Mouse (Mus musculus) kidney, adult 2 months (tissue): ENCODE measurements around the gene Cdk9.

Experiments
- CTCF ChIP-seq: fragments of 200-500 bp; conservative IDR thresholded peaks from 2 replicates; pipeline ENCODE4 v1.5.1; 2011; ENCODE audit warnings: low read depth, mild to moderate bottlenecking, control low read depth, low read length, moderate library complexity, mixed read lengths; ENCODE audit not compliant: insufficient read depth, insufficient read length
- POLR2A ChIP-seq: fragments of 200-500 bp; IDR thresholded peaks from one replicate; pipeline ENCODE4 v1.6.1; 2011; ENCODE audit warnings: low read depth, low read length, control low read depth

- no peak for TF ChIP-seq POLR2A
- TF ChIP-seq CTCF, result no peak
These were observed 40.8 kb downstream of the Cdk9 start for GRCm38 (mm10) chr2:32671907-32672595.
